Mouse (Mus musculus): ENCODE results near the gene Umps. TPM values are rescaled to one million over a fixed set of nuclear protein-coding genes. Genes with fewer than 3 reads are reported as not detected.

The Umps gene
- polyA plus RNA-seq, 1 experiment from 2014 or later = 18.6 TPM

DNA sequence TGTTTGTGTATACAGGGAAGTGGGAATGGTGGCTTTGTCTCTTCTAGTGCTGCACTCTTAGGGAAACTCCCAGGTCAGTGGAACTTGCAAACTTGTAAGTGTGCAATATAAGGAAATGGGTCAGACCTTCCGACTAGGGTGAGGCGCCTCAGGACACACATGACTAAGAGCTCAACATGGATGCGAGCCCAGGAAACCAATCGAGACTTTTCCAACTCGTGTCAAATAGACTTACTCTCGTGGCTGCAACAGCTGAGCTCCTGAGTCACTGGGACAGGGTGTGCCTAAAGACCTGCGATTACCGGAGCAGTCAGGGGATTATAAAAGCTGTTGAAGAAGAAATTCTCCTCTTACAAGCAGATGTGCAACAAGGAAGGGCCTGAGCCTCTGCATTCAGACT lies 33.9 kb upstream of the Umps start:
- H3K27me3 ChIP-seq (ENCODE audit: insufficient read depth, low read length) = no peaks in the 10 kb centered on the region
- H3K4me1 ChIP-seq (ENCODE audit: insufficient read depth) = no peaks in the 10 kb centered on the region
- no peak for TF ChIP-seq EP300 (IDR thresholded peaks at IDR 0.05; ENCODE audit: low read depth)
- TF ChIP-seq CTCF (IDR thresholded peaks at IDR 0.05; ENCODE audit: low read depth) = no peak
- 69% methylated on average over 8 of the region's 8 CpGs for WGBS (ENCODE audit: insufficient replicate concordance)
- H3K4me2 ChIP-seq (ENCODE audit: low read depth, low read length) = no peak overlapping the region
- H3K9ac ChIP-seq (replicated peaks) = no peak overlapping the region
- no peak overlapping the region for H3K4me3 ChIP-seq (ENCODE audit: low read depth, low read length)
- no peak for DNase-seq
- no peaks in the 10 kb centered on the region for H3K36me3 ChIP-seq (replicated peaks; ENCODE audit: insufficient read depth, low read length)
- H3K27ac ChIP-seq (ENCODE audit: low read depth) = no peak overlapping the region
- ATAC-seq = no peak
- H3K9me3 ChIP-seq (ENCODE audit: low read length) = no peaks in the 10 kb centered on the region

DNA sequence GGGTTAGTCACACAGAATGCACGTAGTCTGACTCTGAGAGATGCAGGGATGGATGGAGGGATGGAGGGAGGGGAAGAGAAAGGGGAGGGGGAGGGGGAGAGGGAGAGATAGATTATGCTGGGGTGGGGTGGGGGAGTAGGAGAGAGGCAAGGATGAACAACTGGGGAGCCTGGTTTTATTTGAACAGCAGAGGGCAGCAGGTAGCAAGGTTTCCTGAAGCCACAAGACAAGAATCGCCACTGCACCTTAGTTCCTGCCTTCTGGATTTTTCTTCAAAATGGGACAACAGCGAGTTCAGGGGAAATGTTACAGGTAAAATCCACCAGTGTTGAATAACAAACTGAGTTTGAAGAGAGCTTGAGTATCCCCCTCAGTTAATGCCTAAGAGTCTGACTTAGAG lies 32.5 kb upstream of the Umps start:
- Histone ChIP-seq H3K9me3 (ENCODE audit: low read length) (no peaks in the 10 kb centered on the region), H3K4me1 (ENCODE audit: insufficient read depth) (no peaks in the 10 kb centered on the region), H3K36me3 (replicated peaks; ENCODE audit: insufficient read depth, low read length) (no peaks in the 10 kb centered on the region), H3K9ac (replicated peaks) (no peak overlapping the region), H3K27ac (ENCODE audit: low read depth) (no peak overlapping the region), H3K27me3 (ENCODE audit: insufficient read depth, low read length) (no peaks in the 10 kb centered on the region), H3K4me2 (ENCODE audit: low read depth, low read length) (no peak overlapping the region), H3K4me3 (ENCODE audit: low read depth, low read length) (no peak overlapping the region)
- WGBS (ENCODE audit: insufficient replicate concordance) = 21% methylated on average over 3 of the region's 3 CpGs
- ATAC-seq = no peak
- TF ChIP-seq EP300 (IDR thresholded peaks at IDR 0.05; ENCODE audit: low read depth) (no peak), CTCF (IDR thresholded peaks at IDR 0.05; ENCODE audit: low read depth) (peak; percentile 68)
- peak; percentile 57 for DNase-seq

DNA sequence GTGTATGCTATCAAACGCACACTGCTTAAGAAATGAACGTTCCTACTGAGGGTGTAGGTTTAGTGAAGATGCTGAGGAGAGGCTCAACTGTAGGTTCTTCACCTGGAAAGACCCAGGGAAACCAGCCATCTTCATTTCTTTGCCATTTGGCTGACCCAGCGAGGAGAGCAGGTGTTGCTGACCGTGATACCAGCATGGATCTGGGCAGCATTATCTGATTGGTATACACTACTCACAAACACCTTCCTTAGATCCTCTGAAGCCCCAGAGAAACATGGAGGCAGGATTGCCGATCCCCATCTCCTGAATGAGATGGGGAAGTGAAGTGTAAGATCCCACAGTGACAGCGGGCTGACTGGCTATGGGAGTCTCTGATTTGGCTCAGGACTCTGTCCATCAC lies 31.2 kb upstream of the Umps start:
- no peaks in the 10 kb centered on the region for H3K27me3 ChIP-seq (ENCODE audit: insufficient read depth, low read length)
- WGBS (ENCODE audit: insufficient replicate concordance) = 81% methylated on average over 6 of the region's 6 CpGs
- no peak for DNase-seq
- no peak overlapping the region for H3K27ac ChIP-seq (ENCODE audit: low read depth)
- no peak overlapping the region for H3K4me2 ChIP-seq (ENCODE audit: low read depth, low read length)
- H3K4me3 ChIP-seq (ENCODE audit: low read depth, low read length) = no peak overlapping the region
- H3K36me3 ChIP-seq (replicated peaks; ENCODE audit: insufficient read depth, low read length) = no peaks in the 10 kb centered on the region
- no peaks in the 10 kb centered on the region for H3K4me1 ChIP-seq (ENCODE audit: insufficient read depth)
- TF ChIP-seq CTCF (IDR thresholded peaks at IDR 0.05; ENCODE audit: low read depth) = no peak
- ATAC-seq = no peak
- no peak overlapping the region for H3K9ac ChIP-seq (replicated peaks)
- H3K9me3 ChIP-seq (ENCODE audit: low read length) = no peaks in the 10 kb centered on the region

DNA sequence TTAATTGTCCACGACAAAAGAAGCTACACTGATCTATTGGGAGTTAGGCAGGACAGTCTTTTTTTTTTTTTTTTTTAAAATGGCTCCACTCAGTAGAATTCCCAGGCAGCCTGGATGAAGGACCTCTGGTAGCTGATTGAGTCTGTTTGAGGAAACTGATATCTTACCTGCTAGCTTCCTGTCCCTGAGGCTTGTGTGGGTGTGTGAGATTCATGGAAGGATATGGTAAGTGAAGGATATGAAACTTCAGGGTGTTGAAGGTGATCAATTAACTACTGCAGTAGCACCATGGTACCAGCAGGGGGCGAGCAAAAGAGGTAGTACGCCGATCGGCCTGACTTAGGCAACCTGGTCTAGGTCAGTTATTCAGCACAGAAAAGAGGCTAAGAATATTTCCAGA lies 29.2 kb upstream of the Umps start:
- Histone ChIP-seq H3K27me3 (ENCODE audit: insufficient read depth, low read length) (no peaks in the 10 kb centered on the region), H3K4me3 (ENCODE audit: low read depth, low read length) (no peak overlapping the region), H3K36me3 (replicated peaks; ENCODE audit: insufficient read depth, low read length) (no peaks in the 10 kb centered on the region), H3K4me2 (ENCODE audit: low read depth, low read length) (no peak overlapping the region), H3K9ac (replicated peaks) (no peak overlapping the region), H3K4me1 (ENCODE audit: insufficient read depth) (no peaks in the 10 kb centered on the region), H3K27ac (ENCODE audit: low read depth) (no peak overlapping the region), H3K9me3 (ENCODE audit: low read length) (no peaks in the 10 kb centered on the region)
- DNase-seq (peak; percentile 79), ATAC-seq (0 out of 2 replicates have a peak, but pooled peaks have one; percentile 40)
- 4% methylated on average over 5 of the region's 5 CpGs for WGBS (ENCODE audit: insufficient replicate concordance)
- TF ChIP-seq EP300 (IDR thresholded peaks at IDR 0.05; ENCODE audit: low read depth) = no peak
- peak; percentile 95 for TF ChIP-seq CTCF (IDR thresholded peaks at IDR 0.05; ENCODE audit: low read depth)

DNA sequence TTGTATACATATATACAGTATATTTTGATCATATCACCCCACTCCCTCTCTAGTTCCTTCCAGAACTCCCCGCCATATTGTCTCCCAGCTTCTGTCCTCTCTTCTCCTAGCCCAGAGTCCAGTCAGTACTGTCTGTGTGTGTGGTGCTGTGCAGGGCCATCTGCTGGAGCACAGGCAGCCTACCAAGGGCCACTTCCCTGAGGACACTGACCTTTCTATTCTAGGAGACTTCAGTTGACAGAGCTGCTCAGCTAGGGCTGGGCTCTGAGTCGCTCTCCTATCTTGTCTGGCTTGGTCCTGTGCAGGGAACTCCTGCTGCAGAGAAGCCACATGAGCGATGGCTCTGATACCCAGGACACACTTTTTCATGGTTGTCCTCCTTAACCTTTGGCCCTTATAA lies 28.7 kb upstream of the Umps start:
- TF ChIP-seq CTCF (IDR thresholded peaks at IDR 0.05; ENCODE audit: low read depth) (no peak), EP300 (IDR thresholded peaks at IDR 0.05; ENCODE audit: low read depth) (no peak)
- WGBS (ENCODE audit: insufficient replicate concordance) = 61% methylated on average over 3 of the region's 3 CpGs
- Histone ChIP-seq H3K27ac (ENCODE audit: low read depth) (no peak overlapping the region), H3K36me3 (replicated peaks; ENCODE audit: insufficient read depth, low read length) (no peaks in the 10 kb centered on the region), H3K27me3 (ENCODE audit: insufficient read depth, low read length) (no peaks in the 10 kb centered on the region), H3K9me3 (ENCODE audit: low read length) (no peaks in the 10 kb centered on the region), H3K4me1 (ENCODE audit: insufficient read depth) (no peaks in the 10 kb centered on the region), H3K9ac (replicated peaks) (no peak overlapping the region), H3K4me2 (ENCODE audit: low read depth, low read length) (no peak overlapping the region), H3K4me3 (ENCODE audit: low read depth, low read length) (no peak overlapping the region)
- ATAC-seq (no peak), DNase-seq (no peak)

DNA sequence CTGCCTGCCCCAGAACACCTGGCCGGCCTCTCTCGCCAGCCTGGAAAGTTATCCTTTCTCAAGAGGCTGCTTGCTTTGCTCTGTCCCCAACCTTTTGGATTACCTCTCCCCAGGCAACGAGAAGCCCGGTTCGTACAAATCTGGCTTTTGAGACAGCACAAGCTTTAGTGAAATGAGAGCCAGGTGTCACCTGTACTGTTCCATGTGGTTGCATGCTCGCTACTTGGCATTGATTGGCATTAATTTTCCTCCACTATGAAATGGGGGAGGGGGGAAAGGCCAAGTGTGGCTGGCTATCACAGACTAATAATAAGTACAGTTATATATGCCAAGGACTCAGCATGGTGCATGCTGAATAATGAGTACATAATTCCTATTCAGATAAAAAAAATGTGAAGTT lies 27.5 kb upstream of the Umps start:
- DNase-seq = no peak
- H3K36me3 ChIP-seq (replicated peaks; ENCODE audit: insufficient read depth, low read length) = no peaks in the 10 kb centered on the region
- ATAC-seq = no peak
- H3K4me1 ChIP-seq (ENCODE audit: insufficient read depth) = no peaks in the 10 kb centered on the region
- 89% methylated on average over 6 of the region's 6 CpGs for WGBS (ENCODE audit: insufficient replicate concordance)
- H3K4me3 ChIP-seq (ENCODE audit: low read depth, low read length) = no peak overlapping the region
- H3K9ac ChIP-seq (replicated peaks) = no peak overlapping the region
- no peaks in the 10 kb centered on the region for H3K9me3 ChIP-seq (ENCODE audit: low read length)
- H3K27me3 ChIP-seq (ENCODE audit: insufficient read depth, low read length) = no peaks in the 10 kb centered on the region
- H3K4me2 ChIP-seq (ENCODE audit: low read depth, low read length) = no peak overlapping the region
- H3K27ac ChIP-seq (ENCODE audit: low read depth) = no peak overlapping the region
- TF ChIP-seq EP300 (IDR thresholded peaks at IDR 0.05; ENCODE audit: low read depth) = no peak
- TF ChIP-seq CTCF (IDR thresholded peaks at IDR 0.05; ENCODE audit: low read depth) = no peak

DNA sequence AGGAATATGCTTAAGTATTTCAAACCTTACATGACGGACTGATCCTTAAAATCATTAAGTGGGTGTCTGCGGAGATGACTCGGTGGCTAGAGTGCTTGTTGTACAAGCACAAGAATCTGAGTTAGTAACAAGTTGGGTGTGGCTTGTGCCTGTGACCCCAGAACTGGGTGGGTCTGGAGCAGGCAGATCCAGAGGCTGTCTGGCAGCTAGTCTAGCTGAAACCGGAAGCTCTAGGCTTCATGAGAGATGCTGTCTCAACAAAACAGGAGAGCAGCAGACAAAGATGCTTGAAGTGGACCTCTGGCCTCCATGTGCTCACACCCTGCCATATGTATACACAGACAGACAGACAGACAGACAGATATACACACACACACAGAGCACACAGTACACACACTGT lies 23.9 kb upstream of the Umps start:
- no peak overlapping the region for H3K9ac ChIP-seq (replicated peaks)
- WGBS (ENCODE audit: insufficient replicate concordance) = 66% methylated on average over 4 of the region's 4 CpGs
- DNase-seq (no peak), ATAC-seq (no peak)
- H3K4me3 ChIP-seq (ENCODE audit: low read depth, low read length) = no peak overlapping the region
- TF ChIP-seq CTCF (IDR thresholded peaks at IDR 0.05; ENCODE audit: low read depth) (no peak), EP300 (IDR thresholded peaks at IDR 0.05; ENCODE audit: low read depth) (no peak)
- H3K9me3 ChIP-seq (ENCODE audit: low read length) = no peaks in the 10 kb centered on the region
- no peaks in the 10 kb centered on the region for H3K27me3 ChIP-seq (ENCODE audit: insufficient read depth, low read length)
- no peaks in the 10 kb centered on the region for H3K36me3 ChIP-seq (replicated peaks; ENCODE audit: insufficient read depth, low read length)
- no peak overlapping the region for H3K4me2 ChIP-seq (ENCODE audit: low read depth, low read length)
- H3K4me1 ChIP-seq (ENCODE audit: insufficient read depth) = no peaks in the 10 kb centered on the region
- H3K27ac ChIP-seq (ENCODE audit: low read depth) = no peak overlapping the region
